Mouse (Mus musculus) embryonic facial prominence, embryonic 15.5 days (tissue): ENCODE results near the gene Ptprb. TPM values are rescaled to one million over a fixed set of nuclear protein-coding genes. Genes with fewer than 3 reads are reported as not detected.

Experiments used
- ATAC-seq: fragments of 200-750 bp; cut with Nextera tagmentation; 2 replicates; pipeline ENCODE4 v1.8.0; 2017; ENCODE audit warnings: low read depth, moderate TSS enrichment; ENCODE audit not compliant: insufficient number of reproducible peaks, low FRiP score, low TSS enrichment
- H3K27ac ChIP-seq: fragments of 300-500 bp; sonication (generic); replicated peaks from 2 replicates; pipeline ENCODE4 v1.5.1; 2015; ENCODE audit warnings: mild to moderate bottlenecking, inconsistent platforms
- H3K27me3 ChIP-seq: fragments of 300-500 bp; sonication (generic); 2 replicates; pipeline ENCODE4 v1.6.1; 2015; ENCODE audit warnings: inconsistent platforms
- H3K36me3 ChIP-seq: fragments of 300-500 bp; sonication (generic); 2 replicates; pipeline ENCODE4 v1.6.1; 2015; ENCODE audit warnings: mild to moderate bottlenecking, inconsistent platforms
- H3K4me1 ChIP-seq: fragments of 300-500 bp; sonication (generic); 2 replicates; pipeline ENCODE4 v1.6.1; 2015; ENCODE audit warnings: inconsistent platforms
- H3K4me2 ChIP-seq: fragments of 300-500 bp; sonication (generic); replicated peaks from 2 replicates; pipeline ENCODE4 v1.6.1; 2015; ENCODE audit warnings: mild to moderate bottlenecking, inconsistent platforms
- H3K4me3 ChIP-seq: fragments of 300-500 bp; sonication (generic); replicated peaks from 2 replicates; pipeline ENCODE4 v1.5.1; 2015; ENCODE audit warnings: mild to moderate bottlenecking, inconsistent platforms
- H3K9ac ChIP-seq: fragments of 300-500 bp; sonication (generic); 2 replicates; pipeline ENCODE4 v1.6.1; 2015; ENCODE audit warnings: inconsistent platforms
- H3K9me3 ChIP-seq: fragments of 300-500 bp; sonication (generic); replicated peaks from 2 replicates; pipeline ENCODE4 v1.6.1; 2016; ENCODE audit warnings: inconsistent platforms
- WGBS: fragments of 180-500 bp; shearing (Covaris S2); methylation state at CpG from one replicate; pipeline ENCODE4 v1.1.7; 2015; 5-methylcytosine and 5-hydroxymethylcytosine counted together
- polyA plus RNA-seq: library from polyadenylated mRNA; unstranded; fragments of >200 nt; fragmentation: Nextera tagmentation; extraction: Ambion mirVana; gene quantifications from 2 replicates; pipeline ENCODE4 v1.2.1, GENCODE M21; 2015

The Ptprb gene
- polyA plus RNA-seq = 2.9 and 3.7 TPM in 2 replicates

DNA sequence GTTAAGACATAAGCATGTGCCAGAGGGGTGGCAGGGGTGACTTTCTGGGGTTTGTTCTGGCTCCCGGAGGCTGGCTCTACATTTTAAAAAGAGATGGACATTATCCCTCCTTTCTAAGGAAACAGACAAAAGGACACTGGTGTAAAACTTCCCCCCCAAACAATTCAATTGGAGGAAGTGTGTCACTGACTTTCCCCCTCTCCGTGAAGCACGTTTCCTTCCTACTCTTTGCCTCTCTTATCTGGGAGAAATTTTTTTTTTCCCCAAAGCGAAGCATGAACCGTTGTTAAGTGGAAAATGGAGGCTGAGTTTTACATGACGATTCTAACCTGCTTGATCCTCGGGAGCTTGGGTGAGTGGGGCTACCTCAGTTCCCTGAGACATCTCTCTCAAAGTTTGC lies at the start of gene Ptprb:
TSS of gene Ptprb (plus strand) at position 244 of the 400 bp plus-strand sequence.
- H3K27me3 ChIP-seq = no peaks in the 10 kb centered on the region
- H3K9me3 ChIP-seq = no peaks in the 10 kb centered on the region
- H3K9ac ChIP-seq = no peak within 1 kb of the TSS
- 66% methylated on average over 7 of the region's 7 CpGs for WGBS
- no peak within 1 kb of the TSS for H3K27ac ChIP-seq
- 0 out of 2 replicates have a peak within 1 kb of the TSS, but pooled peaks have one; percentile 1 for H3K4me3 ChIP-seq
- H3K4me2 ChIP-seq = no peak within 1 kb of the TSS
- no peaks in the 10 kb centered on the region for H3K36me3 ChIP-seq
- no peaks in the 10 kb centered on the region for H3K4me1 ChIP-seq
- no peak for ATAC-seq

GRCm38 (mm10) chr10:116235299-116235698 lies 40.0 kb upstream of the Ptprb start:
- Histone ChIP-seq H3K4me1 (no peaks in the 10 kb centered on the region), H3K27me3 (no peaks in the 10 kb centered on the region), H3K27ac (no peak overlapping the region), H3K36me3 (no peaks in the 10 kb centered on the region), H3K9ac (no peak overlapping the region), H3K4me3 (no peak overlapping the region), H3K9me3 (no peaks in the 10 kb centered on the region), H3K4me2 (no peak overlapping the region)
- ATAC-seq = no peak
- WGBS = 50% methylated on average over 5 of the region's 5 CpGs

DNA sequence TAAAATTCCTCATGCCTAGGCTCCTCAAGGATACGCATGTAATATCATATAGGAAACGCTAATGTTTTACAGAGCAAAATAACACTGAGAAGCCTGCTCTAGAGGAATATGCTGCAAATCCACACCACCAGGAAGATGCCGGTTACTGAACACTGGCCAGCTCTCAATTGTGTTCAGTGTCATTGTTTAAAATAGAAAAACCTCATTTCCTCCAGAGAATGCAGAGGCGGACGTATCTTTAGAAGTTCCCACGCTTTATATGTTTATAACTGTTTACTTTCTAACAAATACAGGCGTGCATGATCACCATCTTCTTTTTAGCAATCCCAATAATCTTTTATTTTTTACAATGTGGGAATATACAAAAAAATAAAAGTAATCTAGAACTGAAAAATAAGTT lies 33.1 kb upstream of the Ptprb start:
- Histone ChIP-seq H3K4me2 (no peak overlapping the region), H3K9ac (no peak overlapping the region), H3K4me3 (no peak overlapping the region), H3K27me3 (no peaks in the 10 kb centered on the region), H3K4me1 (no peaks in the 10 kb centered on the region), H3K9me3 (no peaks in the 10 kb centered on the region), H3K36me3 (no peaks in the 10 kb centered on the region), H3K27ac (no peak overlapping the region)
- 52% methylated on average over 7 of the region's 7 CpGs for WGBS
- no peak for ATAC-seq

- H3K9me3 ChIP-seq = no peaks in the 10 kb centered on the region
- no peaks in the 10 kb centered on the region for H3K27me3 ChIP-seq
- H3K36me3 ChIP-seq = no peaks in the 10 kb centered on the region
- H3K4me1 ChIP-seq = no peaks in the 10 kb centered on the region
- no peak overlapping the region for H3K4me2 ChIP-seq
- no peak for ATAC-seq
- no peak overlapping the region for H3K4me3 ChIP-seq
- no peak overlapping the region for H3K27ac ChIP-seq
- WGBS = 43% methylated on average over 7 of the region's 7 CpGs
- no peak overlapping the region for H3K9ac ChIP-seq
Observed at GRCm38 (mm10) chr10:116243373-116243772, 31.9 kb upstream of the Ptprb start.

DNA sequence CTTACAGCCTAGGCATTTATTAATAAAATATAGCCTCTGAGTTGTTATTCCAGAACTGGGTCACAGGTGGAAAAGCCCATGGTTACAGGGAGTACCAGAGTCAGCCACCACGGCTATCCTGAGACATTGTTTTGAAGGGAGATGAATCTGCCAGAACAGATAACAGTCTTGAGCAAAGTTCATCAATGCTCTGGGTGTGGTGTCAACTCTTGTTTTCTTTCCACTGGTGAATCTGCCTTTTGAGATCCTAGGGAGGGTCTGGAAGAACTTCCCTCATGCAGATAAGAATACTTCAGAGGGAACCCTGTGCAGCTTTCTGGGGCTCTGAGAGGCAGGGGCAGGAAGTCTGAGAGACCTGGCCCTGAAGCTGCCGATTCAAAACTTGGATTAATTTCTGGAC lies 29.7 kb upstream of the Ptprb start:
- WGBS = 70% methylated on average over 2 of the region's 2 CpGs
- no peak overlapping the region for H3K27ac ChIP-seq
- H3K27me3 ChIP-seq = no peaks in the 10 kb centered on the region

GRCm38 (mm10) chr10:116252668-116253067 lies 22.7 kb upstream of the Ptprb start:
- no peak overlapping the region for H3K4me2 ChIP-seq
- H3K4me3 ChIP-seq = no peak overlapping the region
- no peak overlapping the region for H3K27ac ChIP-seq
- H3K27me3 ChIP-seq = no peaks in the 10 kb centered on the region
- H3K4me1 ChIP-seq = no peaks in the 10 kb centered on the region
- ATAC-seq = no peak
- no peaks in the 10 kb centered on the region for H3K36me3 ChIP-seq
- 84% methylated on average over 7 of the region's 7 CpGs for WGBS
- H3K9ac ChIP-seq = no peak overlapping the region
- H3K9me3 ChIP-seq = no peaks in the 10 kb centered on the region

More for the DNA sequence above, 29.7 kb upstream of the Ptprb start:
- H3K9ac ChIP-seq = no peak overlapping the region
- no peaks in the 10 kb centered on the region for H3K4me1 ChIP-seq
- ATAC-seq = no peak
- H3K9me3 ChIP-seq = no peaks in the 10 kb centered on the region
- H3K4me3 ChIP-seq = no peak overlapping the region
- H3K36me3 ChIP-seq = no peaks in the 10 kb centered on the region
- no peak overlapping the region for H3K4me2 ChIP-seq

DNA sequence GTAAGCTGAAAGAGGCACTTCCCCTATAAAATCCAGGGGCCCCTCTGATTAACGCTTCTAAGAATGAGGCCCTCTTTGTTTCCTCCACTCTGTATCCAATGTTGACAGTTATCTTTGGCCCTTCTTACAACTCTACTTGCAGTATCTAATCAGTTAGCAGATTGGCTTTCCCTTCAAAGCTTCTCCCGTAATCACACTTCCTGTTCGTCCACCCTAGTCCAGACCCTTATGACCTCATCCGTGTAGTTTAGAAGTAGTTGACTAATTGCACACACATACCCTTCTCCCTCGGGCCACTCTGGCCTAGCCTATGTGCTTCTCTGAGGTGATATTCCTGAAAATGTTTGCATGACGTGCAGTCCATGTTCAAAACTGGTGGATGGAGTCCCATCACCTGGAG lies 21.4 kb upstream of the Ptprb start:
- Histone ChIP-seq H3K9ac (no peak overlapping the region), H3K4me2 (no peak overlapping the region), H3K4me3 (no peak overlapping the region), H3K27me3 (no peaks in the 10 kb centered on the region), H3K4me1 (no peaks in the 10 kb centered on the region), H3K36me3 (no peaks in the 10 kb centered on the region), H3K9me3 (no peaks in the 10 kb centered on the region), H3K27ac (no peak overlapping the region)
- no peak for ATAC-seq
- WGBS = 61% methylated on average over 6 of the region's 6 CpGs

DNA sequence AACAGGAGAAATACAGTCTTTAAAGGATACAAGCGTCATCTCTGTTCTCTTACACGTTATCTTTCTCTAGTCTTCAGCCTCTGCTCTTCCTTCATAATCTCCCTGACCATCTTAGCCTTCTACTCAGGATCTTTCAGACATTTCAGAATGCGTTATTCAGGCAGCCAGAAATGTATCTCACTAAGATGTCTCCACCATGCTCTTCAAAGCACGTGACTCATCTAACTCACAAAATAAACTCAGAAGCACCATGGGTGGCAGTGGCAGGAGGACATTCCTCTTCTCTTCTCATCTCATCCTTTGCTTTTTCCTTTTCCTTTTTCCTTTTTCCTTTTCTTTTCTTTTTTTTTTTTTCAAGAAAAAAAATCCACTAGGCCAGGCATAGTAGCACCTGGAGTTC lies 16.0 kb upstream of the Ptprb start:
- Histone ChIP-seq H3K9ac (no peak overlapping the region), H3K36me3 (no peaks in the 10 kb centered on the region), H3K4me1 (peaks cover 5% of the 10 kb centered on the region; the same call in 1 of the 2 replicates), H3K9me3 (no peaks in the 10 kb centered on the region), H3K4me3 (no peak overlapping the region), H3K27ac (no peak overlapping the region), H3K27me3 (no peaks in the 10 kb centered on the region), H3K4me2 (no peak overlapping the region)
- 77% methylated on average over 4 of the region's 4 CpGs for WGBS
- no peak for ATAC-seq

GRCm38 (mm10) chr10:116260658-116261433 lies 14.5 kb upstream of the Ptprb start:
- Histone ChIP-seq H3K27ac (0 out of 2 replicates have a peak overlapping the region, but pooled peaks have one; percentile 22), H3K4me3 (no peak overlapping the region), H3K9me3 (no peaks in the 10 kb centered on the region), H3K36me3 (no peaks in the 10 kb centered on the region), H3K27me3 (no peaks in the 10 kb centered on the region), H3K4me1 (peaks cover 5% of the 10 kb centered on the region; the same call in 1 of the 2 replicates), H3K4me2 (no peak overlapping the region), H3K9ac (no peak overlapping the region)
- WGBS = 58% methylated on average over 13 of the region's 13 CpGs
- 0 out of 2 replicates have a peak, but pooled peaks have one; percentile 43 for ATAC-seq

- H3K4me2 ChIP-seq = no peak overlapping the region
- ATAC-seq = no peak
- H3K36me3 ChIP-seq = no peaks in the 10 kb centered on the region
- no peak overlapping the region for H3K9ac ChIP-seq
- H3K27me3 ChIP-seq = no peaks in the 10 kb centered on the region
- 50% methylated on average over 5 of the region's 5 CpGs for WGBS
- peaks cover 5% of the 10 kb centered on the region; the same call in 1 of the 2 replicates for H3K4me1 ChIP-seq
- H3K9me3 ChIP-seq = no peaks in the 10 kb centered on the region
- no peak overlapping the region for H3K4me3 ChIP-seq
- peak overlapping the region; percentile 51; the same call in 1 of the 2 replicates for H3K27ac ChIP-seq
Observed at GRCm38 (mm10) chr10:116261559-116261958, 13.8 kb upstream of the Ptprb start.

GRCm38 (mm10) chr10:116264521-116264920 lies 10.8 kb upstream of the Ptprb start:
- Histone ChIP-seq H3K36me3 (no peaks in the 10 kb centered on the region), H3K27me3 (no peaks in the 10 kb centered on the region), H3K27ac (no peak overlapping the region), H3K4me2 (no peak overlapping the region), H3K9ac (no peak overlapping the region), H3K4me3 (no peak overlapping the region), H3K4me1 (peaks cover 5% of the 10 kb centered on the region; the same call in 1 of the 2 replicates), H3K9me3 (no peaks in the 10 kb centered on the region)
- ATAC-seq = no peak
- WGBS = 75% methylated on average over 11 of the region's 11 CpGs
